Mouse (Mus musculus) midbrain, embryonic 16.5 days (tissue): Measurements from ENCODE around the gene Naa50. TPM values are rescaled to one million over a fixed set of nuclear protein-coding genes. Genes with fewer than 3 reads are reported as not detected.

Source experiments
- ATAC-seq: fragments of 200-750 bp; cut with Nextera tagmentation; 2 replicates; pipeline ENCODE4 v1.8.0; 2017; ENCODE audit warnings: moderate TSS enrichment
- H3K27ac ChIP-seq: fragments of 300-500 bp; sonication (generic); 2 replicates; pipeline ENCODE4 v1.5.1; 2014; ENCODE audit warnings: mild to moderate bottlenecking, low read length, mixed read lengths
- H3K27me3 ChIP-seq: fragments of 300-500 bp; sonication (generic); 2 replicates; pipeline ENCODE4 v1.6.1; 2014; ENCODE audit warnings: low read depth, low read length, mixed read lengths; ENCODE audit not compliant: control insufficient read depth, insufficient read depth
- H3K36me3 ChIP-seq: fragments of 300-500 bp; sonication (generic); 2 replicates; pipeline ENCODE4 v1.6.1; 2014; ENCODE audit warnings: mild to moderate bottlenecking, low read length, moderate library complexity, mixed read lengths; ENCODE audit not compliant: control insufficient read depth, insufficient read depth
- H3K4me1 ChIP-seq: fragments of 300-500 bp; sonication (generic); 2 replicates; pipeline ENCODE4 v1.6.1; 2014; ENCODE audit warnings: mild to moderate bottlenecking, low read length, mixed read lengths; ENCODE audit not compliant: control insufficient read depth, insufficient read depth
- H3K4me2 ChIP-seq: fragments of 300-500 bp; sonication (generic); 2 replicates; pipeline ENCODE4 v1.6.1; 2014; ENCODE audit warnings: mild to moderate bottlenecking, low read length, mixed read lengths
- H3K4me3 ChIP-seq: fragments of 300-500 bp; sonication (generic); 2 replicates; pipeline ENCODE4 v1.5.1; 2014; ENCODE audit warnings: low read depth, mild to moderate bottlenecking, low read length, moderate library complexity, mixed read lengths
- H3K9ac ChIP-seq: fragments of 300-500 bp; sonication (generic); 2 replicates; pipeline ENCODE4 v1.6.1; 2014; ENCODE audit warnings: low read depth, low read length, mixed read lengths
- H3K9me3 ChIP-seq: fragments of 300-500 bp; sonication (generic); replicated peaks from 2 replicates; pipeline ENCODE4 v1.6.1; 2014; ENCODE audit warnings: mild to moderate bottlenecking, low read length, mixed read lengths; ENCODE audit not compliant: control insufficient read depth, poor library complexity, severe bottlenecking
- WGBS: fragments of 180-500 bp; shearing (Covaris S2); extraction: QIAGEN DNeasy Blood & Tissue Kit; methylation state at CpG from one replicate; pipeline ENCODE4 v1.1.7; 2014; 5-methylcytosine and 5-hydroxymethylcytosine counted together
- polyA plus RNA-seq: library from polyadenylated mRNA; unstranded; fragments of >200 nt; fragmentation: Nextera tagmentation; extraction: Ambion mirVana; gene quantifications from 2 replicates; pipeline ENCODE4 v1.2.1, GENCODE M21; 2015

The Naa50 gene
- polyA plus RNA-seq: 59.8 and 67.9 TPM in 2 replicates

- no peaks in the 10 kb centered on the region for H3K27me3 ChIP-seq
- H3K4me3 ChIP-seq: peak within 1 kb of the TSS; percentile 99
- H3K4me1 ChIP-seq: peaks cover 23% of the 10 kb centered on the region
- H3K27ac ChIP-seq: peak within 1 kb of the TSS; percentile 98
- H3K36me3 ChIP-seq: no peaks in the 10 kb centered on the region
- H3K4me2 ChIP-seq: peak within 1 kb of the TSS; percentile 97
- no peaks in the 10 kb centered on the region for H3K9me3 ChIP-seq
- under 1% methylated on average over 66 of the region's 71 CpGs for WGBS
- peak within 1 kb of the TSS; percentile 94 for H3K9ac ChIP-seq
- ATAC-seq: peak; percentile 86
These were observed at the start of gene Naa50, which contains the start of gene Atp6v1a for GRCm38 (mm10) chr16:44139536-44140185. TSS of gene Naa50 (plus strand) at chr16:44139830. TSS of gene Atp6v1a (minus strand) at chr16:44139705.

- H3K36me3 ChIP-seq: peaks cover 62% of the 10 kb centered on the region
- no peak overlapping the region for H3K4me3 ChIP-seq
- no peaks in the 10 kb centered on the region for H3K4me1 ChIP-seq
- ATAC-seq: no peak
- 98% methylated on average over 7 of the region's 7 CpGs for WGBS
- H3K27me3 ChIP-seq: no peaks in the 10 kb centered on the region
- no peak overlapping the region for H3K27ac ChIP-seq
- no peaks in the 10 kb centered on the region for H3K9me3 ChIP-seq
- no peak overlapping the region for H3K9ac ChIP-seq
- no peak overlapping the region for H3K4me2 ChIP-seq
These were observed 40.3 kb upstream of the Naa50 start for GRCm38 (mm10) chr16:44099377-44099776.

- H3K4me1 ChIP-seq: no peaks in the 10 kb centered on the region
- no peak overlapping the region for H3K9ac ChIP-seq
- peaks cover 57% of the 10 kb centered on the region for H3K36me3 ChIP-seq
- no peak for ATAC-seq
- H3K27ac ChIP-seq: no peak overlapping the region
- no peak overlapping the region for H3K4me3 ChIP-seq
- WGBS: 93% methylated on average over 12 of the region's 12 CpGs
- H3K9me3 ChIP-seq: no peaks in the 10 kb centered on the region
- no peaks in the 10 kb centered on the region for H3K27me3 ChIP-seq
- H3K4me2 ChIP-seq: no peak overlapping the region
These were observed 38.4 kb upstream of the Naa50 start for GRCm38 (mm10) chr16:44101181-44101710.

GRCm38 (mm10) chr16:44102925-44103324, 36.7 kb upstream of the Naa50 start:
- 92% methylated on average over 2 of the region's 2 CpGs for WGBS
- no peak overlapping the region for H3K4me3 ChIP-seq
- ATAC-seq: no peak
- no peaks in the 10 kb centered on the region for H3K27me3 ChIP-seq
- H3K9me3 ChIP-seq: no peaks in the 10 kb centered on the region
- no peaks in the 10 kb centered on the region for H3K4me1 ChIP-seq
- no peak overlapping the region for H3K4me2 ChIP-seq
- no peak overlapping the region for H3K9ac ChIP-seq
- peaks cover 54% of the 10 kb centered on the region for H3K36me3 ChIP-seq
- H3K27ac ChIP-seq: no peak overlapping the region

GRCm38 (mm10) chr16:44103806-44104766, 35.5 kb upstream of the Naa50 start:
- WGBS: 94% methylated on average over 18 of the region's 18 CpGs
- no peak overlapping the region for H3K4me3 ChIP-seq
- H3K36me3 ChIP-seq: peaks cover 53% of the 10 kb centered on the region
- H3K9ac ChIP-seq: no peak overlapping the region
- no peak overlapping the region for H3K4me2 ChIP-seq
- H3K27me3 ChIP-seq: no peaks in the 10 kb centered on the region
- H3K4me1 ChIP-seq: no peaks in the 10 kb centered on the region
- ATAC-seq: no peak
- H3K9me3 ChIP-seq: no peaks in the 10 kb centered on the region
- no peak overlapping the region for H3K27ac ChIP-seq

- Histone ChIP-seq H3K27ac (no peak overlapping the region), H3K4me2 (no peak overlapping the region), H3K9ac (no peak overlapping the region), H3K9me3 (no peaks in the 10 kb centered on the region), H3K36me3 (peaks cover 54% of the 10 kb centered on the region), H3K4me3 (no peak overlapping the region), H3K27me3 (no peaks in the 10 kb centered on the region), H3K4me1 (no peaks in the 10 kb centered on the region)
- ATAC-seq: no peak
- WGBS: 95% methylated on average over 2 of the region's 2 CpGs
These were observed 34.4 kb upstream of the Naa50 start for GRCm38 (mm10) chr16:44105211-44105610.

GRCm38 (mm10) chr16:44109002-44109401, 30.6 kb upstream of the Naa50 start:
- Histone ChIP-seq H3K9ac (no peak overlapping the region), H3K4me2 (no peak overlapping the region), H3K36me3 (peaks cover 40% of the 10 kb centered on the region), H3K27me3 (no peaks in the 10 kb centered on the region), H3K4me3 (no peak overlapping the region), H3K9me3 (no peaks in the 10 kb centered on the region), H3K4me1 (no peaks in the 10 kb centered on the region), H3K27ac (no peak overlapping the region)
- WGBS: 86% methylated on average over 4 of the region's 4 CpGs
- no peak for ATAC-seq

GRCm38 (mm10) chr16:44119753-44120501, 19.7 kb upstream of the Naa50 start:
- Histone ChIP-seq H3K9ac (no peak overlapping the region), H3K4me1 (no peaks in the 10 kb centered on the region), H3K4me3 (no peak overlapping the region), H3K9me3 (no peaks in the 10 kb centered on the region), H3K4me2 (no peak overlapping the region), H3K27ac (no peak overlapping the region), H3K36me3 (peaks cover 8% of the 10 kb centered on the region; the same call in 1 of the 2 replicates), H3K27me3 (no peaks in the 10 kb centered on the region)
- no peak for ATAC-seq
- WGBS: 89% methylated on average over 7 of the region's 7 CpGs
